Mouse (Mus musculus) kidney, postnatal 0 days (tissue): ENCODE data around the gene Rusc1. TPM values are rescaled to one million over a fixed set of nuclear protein-coding genes. Genes with fewer than 3 reads are reported as not detected.
A peak's percentile ranks its signal among the peaks of the same experiment; 100 is the strongest.

Experiments used
- ATAC-seq: fragments of 200-750 bp; cut with Nextera tagmentation; replicated peaks from 2 replicates; pipeline ENCODE4 v1.8.0; 2017; ENCODE audit warnings: low read depth, moderate number of reproducible peaks, moderate TSS enrichment, moderate library complexity; ENCODE audit not compliant: low FRiP score
- DNase-seq: peaks from one replicate; pipeline ENCODE4 v3.0.0-alpha.2; 2016; ENCODE audit warnings: low spot score
- H3K27ac ChIP-seq: fragments of 300-500 bp; sonication (generic); 2 replicates; pipeline ENCODE4 v1.5.1; 2014; ENCODE audit warnings: mild to moderate bottlenecking
- H3K27me3 ChIP-seq: fragments of 300-500 bp; sonication (generic); 2 replicates; pipeline ENCODE4 v1.6.1; 2014; ENCODE audit warnings: low read length, mixed read lengths; ENCODE audit not compliant: insufficient read depth
- H3K36me3 ChIP-seq: fragments of 300-500 bp; sonication (generic); 2 replicates; pipeline ENCODE4 v1.6.1; 2014; ENCODE audit warnings: low read length, mixed read lengths; ENCODE audit not compliant: insufficient read depth
- H3K4me1 ChIP-seq: fragments of 300-500 bp; sonication (generic); replicated peaks from 2 replicates; pipeline ENCODE4 v1.6.1; 2014; ENCODE audit warnings: antibody characterized with exemption, low read length, mixed read lengths; ENCODE audit not compliant: insufficient read depth
- H3K4me2 ChIP-seq: fragments of 300-500 bp; sonication (generic); 2 replicates; pipeline ENCODE4 v1.6.1; 2014; ENCODE audit warnings: mild to moderate bottlenecking, low read length, moderate library complexity, mixed read lengths
- H3K4me3 ChIP-seq: fragments of 300-500 bp; sonication (generic); replicated peaks from 2 replicates; pipeline ENCODE4 v1.5.1; 2014; ENCODE audit warnings: low read depth, low read length
- H3K9ac ChIP-seq: fragments of 300-500 bp; sonication (generic); 2 replicates; pipeline ENCODE4 v1.6.1; 2014; ENCODE audit warnings: low read depth, low read length
- H3K9me3 ChIP-seq: fragments of 300-500 bp; sonication (generic); replicated peaks from 2 replicates; pipeline ENCODE4 v1.6.1; 2016; ENCODE audit warnings: low read length, inconsistent platforms, mixed read lengths
- CTCF ChIP-seq: IDR thresholded peaks from 2 replicates; pipeline ENCODE4 v1.5.1; 2016; ENCODE audit warnings: antibody characterized with exemption, low read depth, mild to moderate bottlenecking, moderate library complexity
- WGBS: fragments of 180-500 bp; shearing (Covaris S2); extraction: QIAGEN DNeasy Blood & Tissue Kit; methylation state at CpG from one replicate; pipeline ENCODE4 v1.1.7; 2014; 5-methylcytosine and 5-hydroxymethylcytosine counted together
- polyA plus RNA-seq: library from polyadenylated mRNA; unstranded; fragments of >200 nt; fragmentation: Nextera tagmentation; extraction: Ambion mirVana; gene quantifications from 2 replicates; pipeline ENCODE4 v1.2.1, GENCODE M21; 2015

Rusc1 gene
- polyA plus RNA-seq, 1 experiment from 2014 or later: 19.8 TPM

- 41% methylated on average over 1 of the region's 1 CpGs for WGBS
- DNase-seq: no peak
- Histone ChIP-seq H3K36me3 (no peaks in the 10 kb centered on the region), H3K9me3 (no peaks in the 10 kb centered on the region), H3K9ac (no peak overlapping the region), H3K4me1 (no peaks in the 10 kb centered on the region), H3K4me3 (no peak overlapping the region), H3K27me3 (no peaks in the 10 kb centered on the region), H3K27ac (no peak overlapping the region), H3K4me2 (no peak overlapping the region)
- ATAC-seq: no peak
- no peak for TF ChIP-seq CTCF
These were observed 15.0 kb upstream of the Rusc1 start for GRCm38 (mm10) chr3:89108146-89108545.

- Histone ChIP-seq H3K36me3 (no peaks in the 10 kb centered on the region), H3K4me2 (no peak overlapping the region), H3K27ac (no peak overlapping the region), H3K27me3 (no peaks in the 10 kb centered on the region), H3K9me3 (no peaks in the 10 kb centered on the region), H3K4me3 (no peak overlapping the region), H3K4me1 (no peaks in the 10 kb centered on the region), H3K9ac (no peak overlapping the region)
- ATAC-seq (no peak), DNase-seq (no peak)
- WGBS: 62% methylated on average over 3 of the region's 3 CpGs
- no peak for TF ChIP-seq CTCF
These were observed 14.4 kb upstream of the Rusc1 start for GRCm38 (mm10) chr3:89107545-89107944.

- no peak for DNase-seq
- no peak overlapping the region for H3K4me3 ChIP-seq
- no peaks in the 10 kb centered on the region for H3K4me1 ChIP-seq
- ATAC-seq: no peak
- H3K4me2 ChIP-seq: no peak overlapping the region
- no peak for TF ChIP-seq CTCF
- no peaks in the 10 kb centered on the region for H3K9me3 ChIP-seq
- H3K27me3 ChIP-seq: no peaks in the 10 kb centered on the region
- no peak overlapping the region for H3K27ac ChIP-seq
- no peaks in the 10 kb centered on the region for H3K36me3 ChIP-seq
- no peak overlapping the region for H3K9ac ChIP-seq
These were observed 13.8 kb upstream of the Rusc1 start for GRCm38 (mm10) chr3:89106881-89107280.

- Histone ChIP-seq H3K4me3 (no peak overlapping the region), H3K27me3 (no peaks in the 10 kb centered on the region), H3K9me3 (no peaks in the 10 kb centered on the region), H3K27ac (0 out of 2 replicates have a peak overlapping the region, but pooled peaks have one; percentile 19), H3K4me1 (peaks cover 4% of the 10 kb centered on the region; the same call in 1 of the 2 replicates), H3K36me3 (no peaks in the 10 kb centered on the region), H3K9ac (no peak overlapping the region), H3K4me2 (no peak overlapping the region)
- DNase-seq (no peak), ATAC-seq (no peak)
- no peak for TF ChIP-seq CTCF
- 61% methylated on average over 4 of the region's 4 CpGs for WGBS
These were observed 10.1 kb upstream of the Rusc1 start for GRCm38 (mm10) chr3:89103291-89103595.

GRCm38 (mm10) chr3:89102495-89103290 lies 9.6 kb upstream of the Rusc1 start:
- Histone ChIP-seq H3K9me3 (no peaks in the 10 kb centered on the region), H3K27me3 (no peaks in the 10 kb centered on the region), H3K4me1 (peaks cover 4% of the 10 kb centered on the region; the same call in 1 of the 2 replicates), H3K36me3 (no peaks in the 10 kb centered on the region), H3K27ac (0 out of 2 replicates have a peak overlapping the region, but pooled peaks have one; percentile 19), H3K9ac (no peak overlapping the region), H3K4me2 (peak overlapping the region; percentile 46), H3K4me3 (peak overlapping the region; percentile 50; the same call in 1 of the 2 replicates)
- 57% methylated on average over 12 of the region's 12 CpGs for WGBS
- TF ChIP-seq CTCF: no peak
- ATAC-seq: no peak
- no peak for DNase-seq

GRCm38 (mm10) chr3:89101812-89102494 lies 8.8 kb upstream of the Rusc1 start, which contains the start of gene Fdps:
Gene Fdps, minus strand, starts transcription at chr3:89101959.
- no peaks in the 10 kb centered on the region for H3K9me3 ChIP-seq
- peak; percentile 33; the same call in 1 of the 2 replicates for TF ChIP-seq CTCF
- WGBS: under 1% methylated on average over 26 of the region's 26 CpGs

More at GRCm38 (mm10) chr3:89101812-89102494, 8.8 kb upstream of the Rusc1 start, which contains the start of gene Fdps:
- Histone ChIP-seq H3K9ac (peak within 1 kb of the TSS; percentile 51), H3K36me3 (peaks cover 7% of the 10 kb centered on the region; the same call in 1 of the 2 replicates), H3K4me3 (peak within 1 kb of the TSS; percentile 50), H3K4me2 (peak within 1 kb of the TSS; percentile 86), H3K4me1 (peaks cover 4% of the 10 kb centered on the region; the same call in 1 of the 2 replicates), H3K27me3 (no peaks in the 10 kb centered on the region), H3K27ac (peak within 1 kb of the TSS; percentile 57; the same call in 1 of the 2 replicates)
- ATAC-seq (peak; percentile 99), DNase-seq (peak; percentile 100)
